28 mouse cellular contexts compared by ENCODE assay signal in genomic region chr2:169037519-169037918, GRCm38 (mm10).
DNase-seq lines count a peak whose midpoint lies in the region; ATAC-seq and TF ChIP-seq lines count a peak whose summit lies in the region.
"Had no signal": no experiment of that assay in that cellular context is flagged by ENCODE, and none has a peak within 500 bp of the region (broad histone marks: within the 10 kb centered on the region; RNA-seq: fewer than 3 reads in every experiment).

No protein-coding gene starts in this region.

- WGBS in forebrain, embryonic 10.5 days = 91% methylated on average over 9 of the region's 9 CpGs
- 52% methylated on average over 9 of the region's 9 CpGs for WGBS in forebrain, embryonic 16.5 days
- WGBS in hindbrain, embryonic 13.5 days = 53% methylated on average over 9 of the region's 9 CpGs
- 89% methylated on average over 9 of the region's 9 CpGs for WGBS in hindbrain, embryonic 10.5 days
- 48% methylated on average over 9 of the region's 9 CpGs for WGBS in hindbrain, embryonic 15.5 days
- 46% methylated on average over 9 of the region's 9 CpGs for WGBS in midbrain, embryonic 14.5 days

- no peak overlapping the region for H3K4me3 ChIP-seq in forebrain, embryonic 10.5 days
- no peak overlapping the region for H3K4me3 ChIP-seq in forebrain, embryonic 16.5 days (replicated peaks; ENCODE audit: low read length)
- H3K4me3 ChIP-seq in hindbrain, embryonic 13.5 days = no peak overlapping the region
- H3K4me3 ChIP-seq in hindbrain, embryonic 10.5 days = no peak overlapping the region
- no peak overlapping the region for H3K4me3 ChIP-seq in hindbrain, embryonic 15.5 days
- no peak overlapping the region for H3K4me3 ChIP-seq in midbrain, embryonic 14.5 days (replicated peaks; ENCODE audit: low read depth, low read length)
- H3K4me3 ChIP-seq in gastrocnemius, adult 2 months = no peak overlapping the region
- H3K4me3 ChIP-seq: heart, embryonic 13.5 days; limb, embryonic 12.5 days; liver, embryonic 15.5 days had no signal

- H3K4me2 ChIP-seq in forebrain, embryonic 16.5 days (ENCODE audit: low read length) = no peak overlapping the region
- H3K4me2 ChIP-seq in hindbrain, embryonic 13.5 days = peak overlapping the region; percentile 8; the same call in 1 of the 2 replicates
- H3K4me2 ChIP-seq in hindbrain, embryonic 15.5 days = peak overlapping the region; percentile 5; the same call in 1 of the 2 replicates
- peak overlapping the region; percentile 29 for H3K4me2 ChIP-seq in midbrain, embryonic 14.5 days (ENCODE audit: low read length)
- H3K4me2 ChIP-seq: heart, embryonic 13.5 days; limb, embryonic 12.5 days; liver, embryonic 15.5 days; lung, embryonic 14.5 days had no signal

- no peak for TF ChIP-seq CTCF in gastrocnemius, adult 2 months (IDR thresholded peaks at IDR 0.05)

- no peaks in the 10 kb centered on the region for H3K27me3 ChIP-seq in forebrain, embryonic 10.5 days (ENCODE audit: poor library complexity, severe bottlenecking)
- no peaks in the 10 kb centered on the region for H3K27me3 ChIP-seq in forebrain, embryonic 16.5 days (replicated peaks; ENCODE audit: control insufficient read depth, insufficient read depth, low read length)
- H3K27me3 ChIP-seq in hindbrain, embryonic 13.5 days = no peaks in the 10 kb centered on the region
- H3K27me3 ChIP-seq in hindbrain, embryonic 10.5 days (ENCODE audit: insufficient read depth, poor library complexity, severe bottlenecking) = no peaks in the 10 kb centered on the region
- H3K27me3 ChIP-seq in hindbrain, embryonic 15.5 days = no peaks in the 10 kb centered on the region
- H3K27me3 ChIP-seq in midbrain, embryonic 14.5 days (ENCODE audit: control insufficient read depth, insufficient read depth, low read length) = no peaks in the 10 kb centered on the region
- H3K27me3 ChIP-seq: CH12.LX; liver, embryonic 15.5 days had no signal

- H3K9ac ChIP-seq in forebrain, embryonic 16.5 days (replicated peaks; ENCODE audit: low read depth, low read length) = no peak overlapping the region
- H3K9ac ChIP-seq in hindbrain, embryonic 13.5 days = no peak overlapping the region
- no peak overlapping the region for H3K9ac ChIP-seq in hindbrain, embryonic 15.5 days
- H3K9ac ChIP-seq in midbrain, embryonic 14.5 days (replicated peaks; ENCODE audit: low read length) = peak overlapping the region; percentile 29; the same call in 1 of the 2 replicates
- H3K9ac ChIP-seq: heart, embryonic 13.5 days; limb, embryonic 12.5 days; liver, embryonic 15.5 days; lung, embryonic 14.5 days had no signal

- DNase-seq in forebrain, embryonic 10.5 days (ENCODE audit: extremely low spot score, low spot score) = no peak
- no peak for DNase-seq in hindbrain, embryonic 10.5 days (ENCODE audit: low spot score)
- peak; percentile 60 for DNase-seq in midbrain, embryonic 14.5 days
- DNase-seq in gastrocnemius, adult 2 months = no peak
- DNase-seq: adrenal gland, adult 8-10 months; cerebellum, adult 8-10 months; cerebellum, postnatal 36 days; gastrocnemius, postnatal 10 days; heart, postnatal 10 days; kidney, adult 9 months; kidney, postnatal 14 days; layer of hippocampus, adult 9-11 months; lung, embryonic 14.5 days; lung, postnatal 14 days; right cerebral cortex, adult 18-20 months; spleen, adult 18-20 months; thymus, adult 18-20 months; thymus, postnatal 25 days had no signal

- H3K9me3 ChIP-seq in forebrain, embryonic 10.5 days = peaks cover 10% of the 10 kb centered on the region; the same call in 1 of the 2 replicates
- 0 out of 2 replicates have a peak, but pooled peaks cover 3% of the 10 kb centered on the region for H3K9me3 ChIP-seq in forebrain, embryonic 16.5 days (ENCODE audit: control insufficient read depth, low read length)
- H3K9me3 ChIP-seq in hindbrain, embryonic 13.5 days = peaks cover 4% of the 10 kb centered on the region; the same call in 1 of the 2 replicates
- peaks cover 6% of the 10 kb centered on the region for H3K9me3 ChIP-seq in hindbrain, embryonic 10.5 days
- H3K9me3 ChIP-seq in hindbrain, embryonic 15.5 days = no peaks in the 10 kb centered on the region
- no peaks in the 10 kb centered on the region for H3K9me3 ChIP-seq in midbrain, embryonic 14.5 days (ENCODE audit: control insufficient read depth, low read length)

- H3K27ac ChIP-seq in forebrain, embryonic 10.5 days = peak overlapping the region; percentile 25; the same call in 1 of the 2 replicates
- no peak overlapping the region for H3K27ac ChIP-seq in forebrain, embryonic 16.5 days (ENCODE audit: low read length)
- peak overlapping the region; percentile 61 for H3K27ac ChIP-seq in hindbrain, embryonic 13.5 days
- H3K27ac ChIP-seq in hindbrain, embryonic 10.5 days = no peak overlapping the region
- peak overlapping the region; percentile 47; the same call in 1 of the 2 replicates for H3K27ac ChIP-seq in hindbrain, embryonic 15.5 days (replicated peaks)
- peak overlapping the region; percentile 79 for H3K27ac ChIP-seq in midbrain, embryonic 14.5 days (replicated peaks; ENCODE audit: low read depth, low read length)
- H3K27ac ChIP-seq in gastrocnemius, adult 2 months = no peak overlapping the region
- H3K27ac ChIP-seq: heart, embryonic 13.5 days; limb, embryonic 12.5 days; liver, embryonic 15.5 days had no signal

- intact Hi-C loops in gastrocnemius, adult 2 months (cut with DNase I) = no loop called here

- H3K4me1 ChIP-seq in forebrain, embryonic 10.5 days = peaks cover 29% of the 10 kb centered on the region
- peaks cover 8% of the 10 kb centered on the region for H3K4me1 ChIP-seq in forebrain, embryonic 16.5 days (replicated peaks; ENCODE audit: control insufficient read depth, insufficient read depth, low read length)
- H3K4me1 ChIP-seq in hindbrain, embryonic 13.5 days (replicated peaks) = peaks cover 12% of the 10 kb centered on the region
- H3K4me1 ChIP-seq in hindbrain, embryonic 10.5 days (replicated peaks) = peaks cover 20% of the 10 kb centered on the region
- H3K4me1 ChIP-seq in hindbrain, embryonic 15.5 days (replicated peaks) = no peaks in the 10 kb centered on the region
- peaks cover 9% of the 10 kb centered on the region; the same call in 1 of the 2 replicates for H3K4me1 ChIP-seq in midbrain, embryonic 14.5 days (ENCODE audit: control insufficient read depth, insufficient read depth, low read length)
- H3K4me1 ChIP-seq: heart, embryonic 13.5 days; limb, embryonic 12.5 days; liver, embryonic 15.5 days had no signal

- no peaks in the 10 kb centered on the region for H3K36me3 ChIP-seq in forebrain, embryonic 10.5 days (replicated peaks)
- H3K36me3 ChIP-seq in forebrain, embryonic 16.5 days (ENCODE audit: control insufficient read depth, insufficient read depth) = no peaks in the 10 kb centered on the region
- H3K36me3 ChIP-seq in hindbrain, embryonic 13.5 days = no peaks in the 10 kb centered on the region
- no peaks in the 10 kb centered on the region for H3K36me3 ChIP-seq in hindbrain, embryonic 10.5 days
- no peaks in the 10 kb centered on the region for H3K36me3 ChIP-seq in hindbrain, embryonic 15.5 days
- H3K36me3 ChIP-seq in midbrain, embryonic 14.5 days (ENCODE audit: control insufficient read depth, insufficient read depth, low read length) = no peaks in the 10 kb centered on the region
- H3K36me3 ChIP-seq: heart, embryonic 13.5 days; limb, embryonic 12.5 days; liver, embryonic 15.5 days had no signal

- no peak for ATAC-seq in forebrain, embryonic 16.5 days
- ATAC-seq in hindbrain, embryonic 13.5 days (ENCODE audit: low FRiP score) = no peak
- no peak for ATAC-seq in hindbrain, embryonic 15.5 days (ENCODE audit: low FRiP score, low read depth)
- ATAC-seq in midbrain, embryonic 14.5 days (ENCODE audit: low FRiP score, low TSS enrichment) = no peak
- no peak for ATAC-seq in megakaryocyte-erythroid progenitor cell, adult 5-6 weeks (replicated peaks; ENCODE audit: low FRiP score, low TSS enrichment, poor library complexity, severe bottlenecking)
- ATAC-seq: activated CD4-positive, CD25-positive, alpha-beta regulatory T cell, adult 4 months; intestine, postnatal 0 days had no signal

Comparison
In these comparisons a context has a peak if more than half of its experiments do, and no peak if none do; other contexts are left out.
1. H3K27ac ChIP-seq: peak in forebrain, embryonic 10.5 days (single experiment), hindbrain, embryonic 13.5 days (single experiment), hindbrain, embryonic 15.5 days (single experiment) and midbrain, embryonic 14.5 days (single experiment); none in forebrain, embryonic 16.5 days (single experiment), hindbrain, embryonic 10.5 days (single experiment) and gastrocnemius, adult 2 months (single experiment).